Mouse (Mus musculus) CD4-positive, CD25-positive, alpha-beta regulatory T cell, adult 4 months (primary cell): ENCODE results near the gene Atg5. TPM values are rescaled to one million over a fixed set of nuclear protein-coding genes. Genes with fewer than 3 reads are reported as not detected.
"Not testable (repeated sequence)": the region's sequence is repeated elsewhere in the genome, so short reads cannot be mapped to it uniquely, and the experiment has no call there.

ENCODE experiments used
- ATAC-seq: one replicate; pipeline ENCODE4 v1.8.0; 2017
- polyA plus RNA-seq, 2 experiments: library from polyadenylated mRNA; unstranded; fragments of 100-300 nt; shearing (Covaris generic); gene quantifications; one replicate each; pipeline ENCODE4 v1.2.1; 2017

The Atg5 gene
- polyA plus RNA-seq, 2 experiments from 2014 or later = 54.0 to 68.1 TPM

DNA sequence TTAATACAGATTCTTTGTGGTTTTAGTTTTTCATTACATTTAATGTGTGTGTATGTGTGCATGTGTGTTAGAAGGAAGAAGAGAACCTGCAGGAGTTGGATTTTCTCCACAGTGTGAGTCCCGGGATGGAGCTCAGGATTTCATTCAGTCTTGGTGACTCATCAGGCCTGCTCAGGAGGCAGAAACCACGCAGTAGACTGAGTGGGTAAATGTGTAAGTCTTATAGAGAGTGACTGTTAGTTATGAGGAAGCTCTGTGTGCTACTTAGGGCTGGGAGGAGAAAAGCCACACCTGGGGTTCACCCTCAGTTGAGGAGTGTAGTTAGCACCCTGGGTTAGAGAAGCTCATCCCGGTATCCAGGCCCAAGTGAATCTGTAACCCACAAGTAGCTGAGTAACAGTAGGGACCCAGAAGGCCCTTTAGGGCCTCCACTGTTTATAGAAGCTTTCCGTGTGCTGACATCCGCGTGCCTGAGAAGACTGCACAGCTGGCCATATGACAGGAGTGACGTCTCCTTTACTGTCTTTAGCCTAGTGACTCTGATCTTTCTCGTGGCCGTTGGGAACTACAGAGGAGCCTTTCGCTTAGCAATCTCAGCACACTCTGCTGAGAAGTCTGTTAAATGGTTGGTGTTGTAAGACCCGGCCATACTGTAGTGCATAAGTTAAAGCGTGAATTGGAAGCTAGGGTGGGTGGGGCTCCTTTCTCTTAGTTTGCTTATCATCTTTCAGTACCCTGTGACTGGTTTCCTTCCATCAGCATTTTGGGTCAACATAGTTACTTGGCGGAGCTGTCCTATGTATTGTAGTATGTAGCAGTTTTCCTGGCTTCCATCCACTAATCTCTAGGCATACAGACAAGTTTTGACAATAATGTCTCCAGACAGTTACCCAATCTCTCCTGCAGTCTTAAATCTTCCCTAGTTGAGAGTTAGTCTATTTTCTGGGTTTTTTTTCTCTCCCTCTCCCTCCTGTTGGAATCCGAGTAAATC is 48.4 kb downstream of the Atg5 start:
- ATAC-seq = no peak

- ATAC-seq = no peak
These were observed 54.0 kb downstream of the Atg5 start for GRCm38 (mm10) chr10:44322166-44322565.

DNA sequence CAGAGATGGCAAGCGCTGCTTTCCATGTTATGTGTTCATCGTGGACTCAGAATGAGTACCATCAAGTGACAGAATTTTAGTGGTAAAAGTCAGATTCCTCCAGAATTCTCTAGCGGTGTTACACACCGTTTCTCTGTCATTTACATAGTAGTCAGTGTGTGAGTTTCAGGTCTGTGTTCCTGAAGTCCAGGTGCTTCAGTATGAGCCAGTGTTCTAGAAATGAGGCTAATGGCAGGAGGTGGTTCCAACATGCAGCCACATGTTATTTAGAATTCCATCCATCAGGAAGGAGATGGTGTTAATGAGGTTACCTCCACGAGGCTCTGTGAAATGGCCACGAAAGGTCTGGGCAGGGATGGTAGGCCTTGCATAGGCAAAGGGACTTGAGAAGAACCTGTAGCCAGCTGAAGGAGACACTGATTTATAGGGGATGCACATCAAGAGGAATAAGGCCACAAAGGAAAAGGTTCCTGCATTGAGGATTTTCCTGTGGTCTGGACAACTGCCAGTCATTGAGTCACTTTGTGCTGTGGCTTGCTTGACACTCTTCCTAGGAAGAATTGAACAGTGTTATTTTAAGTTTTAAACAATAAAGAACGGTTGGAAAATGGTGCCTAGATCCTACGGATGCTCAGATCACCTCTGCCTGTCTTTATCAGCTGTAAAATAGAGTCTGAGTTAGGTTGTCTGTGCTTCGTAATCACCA is 55.1 kb downstream of the Atg5 start:
- no peak for ATAC-seq

DNA sequence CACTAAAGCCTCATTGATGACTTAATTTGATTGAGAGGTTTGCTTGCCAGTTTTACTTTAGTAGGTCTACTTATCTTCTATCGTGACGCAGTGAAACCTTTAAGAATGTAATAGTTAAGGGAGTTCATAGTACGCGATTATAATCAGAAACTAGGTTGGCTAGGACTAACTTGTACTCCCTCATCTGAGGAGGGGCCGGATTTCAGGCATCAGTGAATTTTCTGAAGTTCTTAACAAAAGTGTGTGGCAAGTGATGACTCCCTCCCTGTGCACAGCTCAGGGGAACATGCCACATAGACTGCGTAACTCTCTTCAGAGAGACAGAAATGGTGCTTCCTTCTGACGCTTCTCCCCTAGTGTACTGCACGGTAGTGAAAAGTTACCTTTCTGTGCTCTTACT is 55.7 kb downstream of the Atg5 start:
- ATAC-seq = no peak

- no peak for ATAC-seq
These were observed 57.7 kb downstream of the Atg5 start for GRCm38 (mm10) chr10:44325551-44326500.

DNA sequence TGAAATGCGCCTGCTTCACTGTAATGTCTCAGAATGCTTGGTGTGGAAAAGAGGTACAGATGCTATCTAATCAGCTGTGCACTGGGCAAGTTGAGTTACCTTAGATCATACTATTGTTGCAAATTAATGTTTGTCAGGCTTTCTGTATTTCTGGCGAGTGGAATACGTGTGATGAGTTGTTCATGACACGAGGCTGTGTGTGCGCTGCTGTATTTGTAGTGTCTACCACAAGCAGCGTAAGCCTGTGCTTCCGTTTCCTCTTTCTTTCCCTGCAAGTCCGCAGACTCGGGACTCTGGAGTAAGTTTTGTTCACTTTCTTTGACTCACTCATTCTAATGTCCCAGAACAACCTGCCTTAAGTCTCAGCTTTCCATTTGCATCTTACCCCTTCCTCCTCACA is 58.9 kb downstream of the Atg5 start:
- ATAC-seq = no peak

- ATAC-seq = peak; percentile 74
These were observed 60.2 kb downstream of the Atg5 start for GRCm38 (mm10) chr10:44328347-44328746.

- ATAC-seq = no peak
These were observed 62.6 kb downstream of the Atg5 start for GRCm38 (mm10) chr10:44330717-44331116.

- ATAC-seq = no peak
These were observed 63.3 kb downstream of the Atg5 start for GRCm38 (mm10) chr10:44331469-44331868.

GRCm38 (mm10) chr10:44332656-44333055 is 64.5 kb downstream of the Atg5 start:
- ATAC-seq = not testable (repeated sequence)

GRCm38 (mm10) chr10:44336641-44337382 is 68.7 kb downstream of the Atg5 start:
- not testable (repeated sequence) for ATAC-seq

DNA sequence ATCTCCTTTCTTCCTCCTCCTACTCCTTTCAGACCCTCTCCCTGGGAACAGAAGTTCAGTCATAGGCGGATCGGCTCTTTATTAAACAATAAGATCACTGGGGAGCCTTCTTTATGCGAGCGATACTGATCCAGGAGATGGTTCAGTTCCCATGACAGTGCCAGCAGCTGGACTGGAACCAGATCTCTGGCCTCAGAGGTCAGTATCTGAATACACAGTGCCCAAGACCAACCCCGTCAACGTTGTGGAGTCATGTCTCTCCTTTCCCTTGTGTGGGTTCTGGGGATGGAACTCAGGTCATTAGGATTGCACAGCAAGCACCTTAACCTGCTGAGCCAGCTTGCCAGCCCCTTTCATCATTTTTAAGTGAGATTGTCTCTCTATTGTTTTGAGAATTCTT is 70.4 kb downstream of the Atg5 start:
- ATAC-seq = no peak

DNA sequence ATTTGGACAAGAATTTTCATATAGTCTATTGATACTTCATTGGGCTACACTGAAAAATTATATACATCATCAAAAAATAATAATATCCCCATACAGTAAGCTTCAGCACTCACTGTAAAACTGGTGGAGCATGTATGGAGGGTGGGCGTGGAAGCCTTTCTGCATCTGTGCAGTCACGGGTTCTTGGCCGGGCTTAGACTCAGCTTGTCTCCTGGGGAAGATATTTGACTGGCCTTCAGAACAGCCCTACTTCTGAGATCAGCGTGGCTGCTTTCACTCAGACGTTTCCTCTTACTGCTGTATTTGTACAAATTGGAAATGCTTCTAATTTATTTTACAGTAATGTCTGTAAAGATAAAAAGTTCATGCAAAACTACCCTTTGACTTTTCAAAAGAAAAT is 71.2 kb downstream of the Atg5 start:
- ATAC-seq = no peak

DNA sequence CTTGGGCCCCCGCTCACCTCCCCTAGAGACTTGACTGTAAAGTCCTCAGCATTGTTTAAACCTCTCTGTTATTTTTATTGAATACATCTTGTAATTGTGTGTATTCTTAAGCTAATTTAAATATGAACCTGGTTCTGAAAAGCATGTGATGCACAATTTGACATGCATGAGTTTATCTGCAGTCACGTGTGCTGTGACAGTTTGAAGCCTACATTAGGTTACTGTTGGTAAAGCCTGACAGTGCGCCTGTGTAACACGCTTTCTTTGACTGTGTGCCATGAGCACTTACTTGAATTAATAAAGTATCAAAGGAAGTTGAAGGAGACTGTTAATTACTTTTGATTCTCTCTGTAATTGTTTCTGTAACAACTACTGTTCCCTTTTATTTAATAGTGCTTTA is 72.8 kb downstream of the Atg5 start:
- no peak for ATAC-seq

- ATAC-seq = no peak
These were observed 73.8 kb downstream of the Atg5 start for GRCm38 (mm10) chr10:44341826-44342521.

GRCm38 (mm10) chr10:44343351-44343750 is 75.2 kb downstream of the Atg5 start:
- no peak for ATAC-seq

- ATAC-seq = no peak
These were observed 79.5 kb downstream of the Atg5 start for GRCm38 (mm10) chr10:44347549-44348172.

- no peak for ATAC-seq
These were observed 80.6 kb downstream of the Atg5 start for GRCm38 (mm10) chr10:44348474-44349415.

GRCm38 (mm10) chr10:44353467-44353866 is 85.3 kb downstream of the Atg5 start:
- ATAC-seq = no peak
